Mouse (Mus musculus) hindbrain, postnatal 0 days (tissue): ENCODE results near the gene Slc16a10. TPM values are rescaled to one million over a fixed set of nuclear protein-coding genes. Genes with fewer than 3 reads are reported as not detected.

Source experiments
- ATAC-seq: fragments of 200-750 bp; cut with Nextera tagmentation; 2 replicates; pipeline ENCODE4 v1.8.0; 2017; ENCODE audit warnings: mild to moderate bottlenecking, moderate TSS enrichment, moderate library complexity
- DNase-seq: peaks from one replicate; pipeline ENCODE4 v3.0.0-alpha.2; 2015; ENCODE audit warnings: low spot score
- H3K27ac ChIP-seq: fragments of 300-500 bp; sonication (generic); 2 replicates; pipeline ENCODE4 v1.5.1; 2014; ENCODE audit warnings: mild to moderate bottlenecking
- H3K27me3 ChIP-seq: fragments of 300-500 bp; sonication (generic); 2 replicates; pipeline ENCODE4 v1.6.1; 2014; ENCODE audit warnings: low read length, mixed read lengths; ENCODE audit not compliant: insufficient read depth
- H3K36me3 ChIP-seq: fragments of 300-500 bp; sonication (generic); 2 replicates; pipeline ENCODE4 v1.6.1; 2014; ENCODE audit warnings: low read length, mixed read lengths; ENCODE audit not compliant: insufficient read depth
- H3K4me1 ChIP-seq: fragments of 300-500 bp; sonication (generic); 2 replicates; pipeline ENCODE4 v1.6.1; 2014; ENCODE audit warnings: antibody characterized with exemption, low read length, mixed read lengths; ENCODE audit not compliant: insufficient read depth
- H3K4me2 ChIP-seq: fragments of 300-500 bp; sonication (generic); 2 replicates; pipeline ENCODE4 v1.6.1; 2014; ENCODE audit warnings: low read depth, mild to moderate bottlenecking, low read length, moderate library complexity, mixed read lengths
- H3K4me3 ChIP-seq: fragments of 300-500 bp; sonication (generic); 2 replicates; pipeline ENCODE4 v1.5.1; 2014; ENCODE audit warnings: low read length
- H3K9ac ChIP-seq: fragments of 300-500 bp; sonication (generic); replicated peaks from 2 replicates; pipeline ENCODE4 v1.6.1; 2014; ENCODE audit warnings: mild to moderate bottlenecking, low read length, moderate library complexity, mixed read lengths
- H3K9me3 ChIP-seq: fragments of 300-500 bp; sonication (generic); 2 replicates; pipeline ENCODE4 v1.6.1; 2016; ENCODE audit warnings: low read length, mixed read lengths
- CTCF ChIP-seq: IDR thresholded peaks from 2 replicates; pipeline ENCODE4 v1.5.1; 2016; ENCODE audit warnings: antibody characterized with exemption, control low read depth, low read depth
- WGBS: fragments of 180-500 bp; shearing (Covaris S2); extraction: QIAGEN DNeasy Blood & Tissue Kit; methylation state at CpG from one replicate; pipeline ENCODE4 v1.1.7; 2014; 5-methylcytosine and 5-hydroxymethylcytosine counted together
- polyA plus RNA-seq: library from polyadenylated mRNA; unstranded; fragments of >200 nt; fragmentation: Nextera tagmentation; extraction: Ambion mirVana; gene quantifications from 2 replicates; pipeline ENCODE4 v1.2.1, GENCODE M21; 2015
- total RNA-seq: library from RNA; depleted of rRNA; stranded (reverse); fragments of >200 nt; gene quantifications from 2 replicates; pipeline ENCODE4 v1.2.3, GENCODE M21; 2014

Slc16a10 gene
- total and polyA plus RNA-seq, 2 experiments from 2014 or later = 3.4 to 4.1 TPM

- DNase-seq (no peak), ATAC-seq (no peak)
- no peaks in the 10 kb centered on the region for H3K9me3 ChIP-seq
- no peaks in the 10 kb centered on the region for H3K36me3 ChIP-seq
- no peak for TF ChIP-seq CTCF
- H3K27ac ChIP-seq = no peak overlapping the region
- peaks cover 4% of the 10 kb centered on the region; the same call in 1 of the 2 replicates for H3K4me1 ChIP-seq
- H3K27me3 ChIP-seq = no peaks in the 10 kb centered on the region
- 91% methylated on average over 4 of the region's 4 CpGs for WGBS
- H3K9ac ChIP-seq = no peak overlapping the region
- H3K4me3 ChIP-seq = no peak overlapping the region
- no peak overlapping the region for H3K4me2 ChIP-seq
Measured at GRCm38 (mm10) chr10:40139646-40140045, 2.4 kb downstream of the Slc16a10 start.

GRCm38 (mm10) chr10:40135807-40136778 lies 6.0 kb downstream of the Slc16a10 start:
- no peaks in the 10 kb centered on the region for H3K4me1 ChIP-seq
- no peak overlapping the region for H3K4me3 ChIP-seq
- 76% methylated on average over 9 of the region's 9 CpGs for WGBS
- H3K9ac ChIP-seq = no peak overlapping the region
- ATAC-seq = no peak
- no peak for TF ChIP-seq CTCF
- H3K9me3 ChIP-seq = no peaks in the 10 kb centered on the region
- no peak overlapping the region for H3K4me2 ChIP-seq
- H3K36me3 ChIP-seq = no peaks in the 10 kb centered on the region
- H3K27me3 ChIP-seq = no peaks in the 10 kb centered on the region
- H3K27ac ChIP-seq = no peak overlapping the region
- DNase-seq = no peak

GRCm38 (mm10) chr10:40134906-40135305 lies 7.2 kb downstream of the Slc16a10 start:
- Histone ChIP-seq H3K36me3 (no peaks in the 10 kb centered on the region), H3K4me1 (no peaks in the 10 kb centered on the region), H3K4me3 (no peak overlapping the region), H3K27me3 (no peaks in the 10 kb centered on the region), H3K9me3 (no peaks in the 10 kb centered on the region), H3K4me2 (no peak overlapping the region), H3K9ac (no peak overlapping the region), H3K27ac (no peak overlapping the region)
- DNase-seq (no peak), ATAC-seq (no peak)
- WGBS = 89% methylated on average over 6 of the region's 6 CpGs
- TF ChIP-seq CTCF = no peak

GRCm38 (mm10) chr10:40133636-40134035 lies 8.4 kb downstream of the Slc16a10 start:
- H3K4me2 ChIP-seq = no peak overlapping the region
- H3K36me3 ChIP-seq = no peaks in the 10 kb centered on the region
- 78% methylated on average over 1 of the region's 1 CpGs for WGBS
- H3K4me1 ChIP-seq = no peaks in the 10 kb centered on the region
- ATAC-seq = no peak
- TF ChIP-seq CTCF = no peak
- H3K9me3 ChIP-seq = no peaks in the 10 kb centered on the region
- H3K9ac ChIP-seq = no peak overlapping the region
- no peaks in the 10 kb centered on the region for H3K27me3 ChIP-seq
- no peak overlapping the region for H3K4me3 ChIP-seq
- no peak overlapping the region for H3K27ac ChIP-seq
- DNase-seq = no peak

- TF ChIP-seq CTCF = no peak
- 91% methylated on average over 9 of the region's 9 CpGs for WGBS
- Histone ChIP-seq H3K27me3 (no peaks in the 10 kb centered on the region), H3K9me3 (no peaks in the 10 kb centered on the region), H3K4me2 (no peak overlapping the region), H3K27ac (no peak overlapping the region), H3K4me3 (no peak overlapping the region), H3K4me1 (no peaks in the 10 kb centered on the region), H3K36me3 (no peaks in the 10 kb centered on the region), H3K9ac (no peak overlapping the region)
- no peak for ATAC-seq
- no peak for DNase-seq
Measured at GRCm38 (mm10) chr10:40131690-40132418, 10.2 kb downstream of the Slc16a10 start.

GRCm38 (mm10) chr10:40130126-40130525 lies 11.9 kb downstream of the Slc16a10 start:
- DNase-seq (no peak), ATAC-seq (no peak)
- 87% methylated on average over 1 of the region's 1 CpGs for WGBS
- H3K4me2 ChIP-seq = no peak overlapping the region
- no peak for TF ChIP-seq CTCF
- no peak overlapping the region for H3K27ac ChIP-seq
- H3K27me3 ChIP-seq = no peaks in the 10 kb centered on the region
- no peaks in the 10 kb centered on the region for H3K9me3 ChIP-seq
- H3K36me3 ChIP-seq = no peaks in the 10 kb centered on the region
- no peak overlapping the region for H3K4me3 ChIP-seq
- H3K4me1 ChIP-seq = no peaks in the 10 kb centered on the region
- H3K9ac ChIP-seq = no peak overlapping the region
